Mouse (Mus musculus): ENCODE measurements around the gene Jmy. TPM values are rescaled to one million over a fixed set of nuclear protein-coding genes. Genes with fewer than 3 reads are reported as not detected.
"Not testable (repeated sequence)": the region's sequence is repeated elsewhere in the genome, so short reads cannot be mapped to it uniquely, and the experiment has no call there.

The Jmy gene
- total and polyA plus RNA-seq, 2 experiments from 2014 or later: 6.4 to 32.6 TPM

DNA sequence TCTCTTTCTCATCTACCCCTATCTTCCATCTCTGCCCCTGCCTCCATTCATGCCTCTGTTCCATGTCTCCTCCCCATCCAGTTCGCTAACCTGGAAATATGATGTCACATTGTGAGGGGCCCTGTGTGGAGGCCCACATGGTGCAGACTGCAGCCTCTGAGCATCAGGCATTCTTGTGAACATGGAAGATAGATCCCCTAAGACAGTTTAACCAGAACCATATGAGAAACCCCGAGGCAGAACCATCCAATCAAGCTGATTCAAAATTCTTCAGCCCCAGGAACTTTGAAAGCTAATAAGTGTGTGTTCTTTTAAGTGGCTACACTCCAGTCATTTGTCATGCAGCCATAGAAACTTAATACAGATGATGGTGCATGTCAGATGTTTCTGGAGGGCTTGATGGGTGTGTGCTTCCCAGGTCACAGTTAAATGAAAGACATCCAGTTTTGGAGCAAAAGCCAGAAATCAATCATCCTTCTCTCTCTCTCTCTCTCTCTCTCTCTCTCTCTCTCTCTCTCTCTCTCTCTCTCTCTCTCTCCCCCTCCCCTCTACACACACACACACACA is 19.2 kb upstream of the Jmy start:
- Histone ChIP-seq H3K4me2 (ENCODE audit: low read depth, low read length) (no peak overlapping the region), H3K9me3 (replicated peaks; ENCODE audit: control insufficient read depth, low read length) (no peaks in the 10 kb centered on the region), H3K27ac (ENCODE audit: low read depth) (no peak overlapping the region), H3K36me3 (replicated peaks; ENCODE audit: control insufficient read depth, insufficient read depth, low read length) (no peaks in the 10 kb centered on the region), H3K4me3 (ENCODE audit: low read depth, low read length) (no peak overlapping the region), H3K4me1 (ENCODE audit: control insufficient read depth, insufficient read depth) (no peaks in the 10 kb centered on the region), H3K9ac (replicated peaks; ENCODE audit: low read depth, low read length) (no peak overlapping the region), H3K27me3 (ENCODE audit: control insufficient read depth, insufficient read depth, low read length) (no peaks in the 10 kb centered on the region)
- no peak for DNase-seq (ENCODE audit: low spot score)
- no peak for TF ChIP-seq EP300 (IDR thresholded peaks at IDR 0.05; ENCODE audit: low read depth)
- no peak for TF ChIP-seq CTCF (IDR thresholded peaks at IDR 0.05; ENCODE audit: low read depth)
- no peak for ATAC-seq (ENCODE audit: insufficient read depth, low read depth)
- WGBS: 66% methylated on average over 2 of the region's 2 CpGs

DNA sequence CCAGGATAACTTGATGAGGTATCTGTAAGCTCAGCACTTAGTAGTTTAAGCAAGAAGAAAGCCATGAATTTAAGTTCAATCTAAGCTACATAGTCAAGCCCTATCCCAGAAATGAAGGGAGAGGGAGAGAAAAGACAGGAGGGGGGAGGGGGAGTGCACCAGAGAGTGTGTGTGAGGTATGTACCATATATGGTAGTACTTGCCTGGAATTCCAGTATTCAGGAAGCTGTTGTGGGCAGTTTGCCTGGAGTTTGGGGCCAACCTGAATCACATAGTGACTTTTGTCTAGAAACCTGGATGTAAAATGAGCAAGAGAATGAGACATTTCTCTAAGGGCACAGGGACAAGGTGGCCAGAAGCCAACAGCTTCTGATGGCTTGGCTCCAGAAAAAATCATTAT is 17.6 kb upstream of the Jmy start:
- DNase-seq (ENCODE audit: low spot score): no peak
- no peak overlapping the region for H3K4me2 ChIP-seq (ENCODE audit: low read depth, low read length)
- no peak overlapping the region for H3K9ac ChIP-seq (replicated peaks; ENCODE audit: low read depth, low read length)
- H3K27me3 ChIP-seq (ENCODE audit: control insufficient read depth, insufficient read depth, low read length): no peaks in the 10 kb centered on the region
- no peak overlapping the region for H3K27ac ChIP-seq (ENCODE audit: low read depth)
- no peak for ATAC-seq (ENCODE audit: insufficient read depth, low read depth)
- TF ChIP-seq EP300 (IDR thresholded peaks at IDR 0.05; ENCODE audit: low read depth): no peak
- TF ChIP-seq CTCF (IDR thresholded peaks at IDR 0.05; ENCODE audit: low read depth): no peak
- H3K4me1 ChIP-seq (ENCODE audit: control insufficient read depth, insufficient read depth): no peaks in the 10 kb centered on the region
- no peaks in the 10 kb centered on the region for H3K36me3 ChIP-seq (replicated peaks; ENCODE audit: control insufficient read depth, insufficient read depth, low read length)
- no peak overlapping the region for H3K4me3 ChIP-seq (ENCODE audit: low read depth, low read length)
- H3K9me3 ChIP-seq (replicated peaks; ENCODE audit: control insufficient read depth, low read length): no peaks in the 10 kb centered on the region

DNA sequence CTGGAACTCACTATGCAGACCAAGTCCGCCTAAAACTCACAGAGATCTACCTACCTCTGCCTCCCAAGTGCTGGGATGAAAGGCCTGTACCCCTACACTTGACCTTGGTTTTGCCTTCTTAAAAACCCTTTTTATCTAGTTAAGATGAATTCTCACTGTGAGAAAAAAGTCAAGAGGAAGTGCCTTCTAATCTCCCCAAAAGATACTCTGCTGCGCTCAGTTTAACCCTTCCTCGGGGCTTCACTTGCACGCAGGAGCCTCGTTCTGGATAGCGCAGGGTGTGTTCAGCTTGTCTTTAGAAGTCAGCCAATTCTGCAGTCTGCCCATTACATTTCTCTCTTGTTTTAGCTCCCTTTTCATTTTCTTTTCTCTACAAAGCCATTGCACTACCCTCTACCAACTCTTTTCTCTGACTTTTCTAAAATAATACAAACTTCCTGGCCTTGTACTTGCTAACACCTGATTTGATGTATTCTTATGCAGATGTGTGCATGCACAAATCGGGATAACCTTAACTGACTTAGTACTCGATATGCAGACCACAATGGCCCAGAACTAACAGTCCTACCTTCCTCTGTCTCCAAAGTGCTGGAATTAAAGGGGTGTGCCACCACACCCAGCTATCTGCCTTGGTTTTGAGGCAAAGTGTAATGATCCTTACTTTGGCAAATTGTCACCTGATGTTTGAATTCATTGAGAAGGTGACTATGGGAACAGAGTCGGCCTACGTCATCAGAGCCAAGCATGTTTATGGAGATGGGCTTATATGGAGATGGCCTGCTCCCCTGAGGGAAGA is 14.6 kb upstream of the Jmy start:
- Histone ChIP-seq H3K27ac (ENCODE audit: low read depth) (no peak overlapping the region), H3K4me2 (ENCODE audit: low read depth, low read length) (no peak overlapping the region), H3K9me3 (replicated peaks; ENCODE audit: control insufficient read depth, low read length) (no peaks in the 10 kb centered on the region), H3K9ac (replicated peaks; ENCODE audit: low read depth, low read length) (no peak overlapping the region), H3K4me3 (ENCODE audit: low read depth, low read length) (no peak overlapping the region), H3K36me3 (replicated peaks; ENCODE audit: control insufficient read depth, insufficient read depth, low read length) (no peaks in the 10 kb centered on the region), H3K27me3 (ENCODE audit: control insufficient read depth, insufficient read depth, low read length) (no peaks in the 10 kb centered on the region), H3K4me1 (ENCODE audit: control insufficient read depth, insufficient read depth) (no peaks in the 10 kb centered on the region)
- 78% methylated on average over 10 of the region's 10 CpGs for WGBS
- TF ChIP-seq CTCF (IDR thresholded peaks at IDR 0.05; ENCODE audit: low read depth): no peak
- no peak for TF ChIP-seq EP300 (IDR thresholded peaks at IDR 0.05; ENCODE audit: low read depth)
- ATAC-seq (ENCODE audit: insufficient read depth, low read depth): no peak
- no peak for DNase-seq (ENCODE audit: low spot score)

DNA sequence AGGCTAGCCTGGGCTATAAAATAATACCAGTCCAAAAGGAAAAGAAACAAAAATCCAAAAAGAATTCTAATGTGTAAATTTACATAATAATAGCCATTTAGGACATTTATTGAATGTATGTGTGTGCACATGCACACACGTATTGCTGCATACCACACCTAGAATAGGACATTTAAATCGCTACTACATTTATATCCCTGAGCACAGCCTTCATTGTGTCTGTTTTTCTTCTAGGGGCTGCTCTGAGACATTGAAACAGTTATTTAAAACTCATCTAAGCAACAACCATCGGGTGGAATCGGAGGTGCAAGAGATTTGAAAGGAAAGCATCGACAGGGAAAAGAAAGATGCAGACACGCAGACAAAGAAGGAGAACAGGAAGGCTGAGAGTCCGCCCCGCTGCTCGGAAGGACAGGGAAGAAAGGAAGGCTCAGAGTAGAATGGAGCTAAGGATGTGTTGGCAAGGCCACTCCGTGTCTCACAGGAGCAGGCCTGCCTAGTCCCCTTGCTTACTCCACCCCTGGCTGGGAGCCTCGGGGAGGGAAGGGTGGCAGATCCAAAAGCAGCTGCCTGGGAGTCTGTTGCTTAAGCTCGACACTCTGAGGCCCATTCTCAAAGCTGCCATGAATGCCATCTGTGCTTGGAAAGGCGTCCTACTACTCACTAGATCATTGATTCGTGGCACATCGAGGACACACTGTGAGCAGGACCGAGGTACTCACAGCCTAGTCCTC is 11.0 kb upstream of the Jmy start:
- no peak overlapping the region for H3K27ac ChIP-seq (ENCODE audit: low read depth)
- no peak overlapping the region for H3K4me3 ChIP-seq (ENCODE audit: low read depth, low read length)
- no peak overlapping the region for H3K4me2 ChIP-seq (ENCODE audit: low read depth, low read length)
- ATAC-seq (ENCODE audit: insufficient read depth, low read depth): no peak
- no peak for DNase-seq (ENCODE audit: low spot score)
- TF ChIP-seq EP300 (IDR thresholded peaks at IDR 0.05; ENCODE audit: low read depth): no peak
- TF ChIP-seq CTCF (IDR thresholded peaks at IDR 0.05; ENCODE audit: low read depth): no peak
- H3K4me1 ChIP-seq (ENCODE audit: control insufficient read depth, insufficient read depth): no peaks in the 10 kb centered on the region
- 61% methylated on average over 16 of the region's 16 CpGs for WGBS
- no peaks in the 10 kb centered on the region for H3K36me3 ChIP-seq (replicated peaks; ENCODE audit: control insufficient read depth, insufficient read depth, low read length)
- H3K9me3 ChIP-seq (replicated peaks; ENCODE audit: control insufficient read depth, low read length): no peaks in the 10 kb centered on the region
- no peaks in the 10 kb centered on the region for H3K27me3 ChIP-seq (ENCODE audit: control insufficient read depth, insufficient read depth, low read length)
- H3K9ac ChIP-seq (replicated peaks; ENCODE audit: low read depth, low read length): no peak overlapping the region

DNA sequence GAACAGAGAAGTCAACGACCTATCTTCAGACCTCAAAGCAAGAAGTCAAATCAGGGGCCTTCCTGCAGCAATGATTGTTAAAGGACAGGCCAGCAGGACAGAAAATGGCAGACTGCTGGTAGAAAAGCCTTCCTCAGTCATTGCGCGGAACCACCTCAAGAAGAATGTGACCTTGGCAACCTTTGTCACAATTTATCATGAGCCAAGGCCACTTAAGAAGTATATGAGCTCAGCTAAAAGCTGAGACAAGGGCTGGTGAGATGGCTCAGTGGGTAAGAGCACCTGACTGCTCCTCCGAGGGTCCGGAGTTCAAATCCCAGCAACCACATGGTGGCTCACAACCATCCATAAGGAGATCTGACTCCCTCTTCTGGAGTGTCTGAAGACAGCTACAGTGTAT is 7.3 kb upstream of the Jmy start:
- DNase-seq (ENCODE audit: low spot score); H3K4me3 ChIP-seq (ENCODE audit: low read depth, low read length); H3K36me3 ChIP-seq (replicated peaks; ENCODE audit: control insufficient read depth, insufficient read depth, low read length); H3K27me3 ChIP-seq (ENCODE audit: control insufficient read depth, insufficient read depth, low read length); ATAC-seq (ENCODE audit: insufficient read depth, low read depth); H3K27ac ChIP-seq (ENCODE audit: low read depth); H3K9me3 ChIP-seq (replicated peaks; ENCODE audit: control insufficient read depth, low read length); H3K4me1 ChIP-seq (ENCODE audit: control insufficient read depth, insufficient read depth); H3K4me2 ChIP-seq (ENCODE audit: low read depth, low read length); H3K9ac ChIP-seq (replicated peaks; ENCODE audit: low read depth, low read length): not testable (repeated sequence)
- WGBS: 84% methylated on average over 5 of the region's 5 CpGs

All from heart, postnatal 0 days (tissue).